17 mouse cellular contexts compared by ENCODE assay signal in the genomic region with DNA sequence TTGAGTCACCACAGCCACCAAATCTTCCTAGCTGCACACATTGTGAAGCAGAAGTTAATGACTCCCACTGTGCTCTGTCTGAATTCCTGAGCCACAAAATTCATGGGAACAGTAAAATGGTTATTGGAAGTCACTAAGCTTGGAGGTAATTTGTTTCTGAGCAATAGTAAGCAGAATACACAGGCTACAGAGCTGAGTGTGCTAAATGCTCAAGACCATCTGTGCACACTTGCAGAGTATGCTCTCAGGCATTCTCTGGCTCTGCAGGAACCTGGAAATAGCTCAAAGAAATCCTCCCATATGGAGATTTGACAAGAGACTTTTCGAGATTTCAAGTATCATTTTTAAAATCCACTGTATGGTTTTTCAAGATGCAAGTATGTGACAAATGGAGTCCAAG. TPM values are rescaled to one million over a fixed set of nuclear protein-coding genes. Genes with fewer than 3 reads are reported as not detected.
A peak's percentile ranks its signal among the peaks of the same experiment; 100 is the strongest.
DNase-seq lines count a peak whose midpoint lies in the region; ATAC-seq lines count a peak whose summit lies in the region.
"Had no signal": no experiment of that assay in that cellular context is flagged by ENCODE, and none has a peak within 500 bp of the region (broad histone marks: within the 10 kb centered on the region; RNA-seq: fewer than 3 reads in every experiment).

No protein-coding gene starts in this region.

- no peaks in the 10 kb centered on the region for H3K27me3 ChIP-seq in neural tube, embryonic 15.5 days (replicated peaks)
- H3K27me3 ChIP-seq: embryonic facial prominence, embryonic 12.5 days; midbrain, embryonic 15.5 days had no signal

- H3K36me3 ChIP-seq in neural tube, embryonic 15.5 days = no peaks in the 10 kb centered on the region
- H3K36me3 ChIP-seq: embryonic facial prominence, embryonic 12.5 days; G1E; midbrain, embryonic 15.5 days had no signal

- ATAC-seq in frontal cortex, adult (ENCODE audit: low TSS enrichment) = peak; percentile 96
- 0 out of 2 replicates have a peak, but pooled peaks have one; percentile 53 for ATAC-seq in neural tube, embryonic 15.5 days (ENCODE audit: low FRiP score)
- ATAC-seq in monocyte, adult 5-6 weeks (replicated peaks; ENCODE audit: insufficient number of reproducible peaks, low FRiP score, low TSS enrichment, poor library complexity, severe bottlenecking) = no peak
- ATAC-seq in CD4-positive, CD25-positive, alpha-beta regulatory T cell, adult 4 months = no peak
- ATAC-seq: inflammation-experienced regulatory T-cells, adult 6 months; midbrain, embryonic 15.5 days had no signal

- no peaks in the 10 kb centered on the region for H3K9me3 ChIP-seq in neural tube, embryonic 15.5 days (replicated peaks)
- H3K9me3 ChIP-seq: embryonic facial prominence, embryonic 12.5 days; G1E; midbrain, embryonic 15.5 days had no signal

- WGBS in neural tube, embryonic 15.5 days = 69% methylated on average over 1 of the region's 1 CpGs

- no peak overlapping the region for H3K4me3 ChIP-seq in neural tube, embryonic 15.5 days (replicated peaks)
- H3K4me3 ChIP-seq: embryonic facial prominence, embryonic 12.5 days; midbrain, embryonic 15.5 days had no signal

- H3K9ac ChIP-seq in neural tube, embryonic 15.5 days (replicated peaks) = no peak overlapping the region
- H3K9ac ChIP-seq: embryonic facial prominence, embryonic 12.5 days; midbrain, embryonic 15.5 days had no signal

- no peak overlapping the region for H3K4me2 ChIP-seq in neural tube, embryonic 15.5 days
- H3K4me2 ChIP-seq: embryonic facial prominence, embryonic 12.5 days; midbrain, embryonic 15.5 days had no signal

- no peak for DNase-seq in frontal cortex, postnatal 14 days (ENCODE audit: low spot score in 2 of 2)
- DNase-seq in neural tube, embryonic 10.5 days (ENCODE audit: extremely low spot score, low spot score) = no peak
- DNase-seq in cerebellum, adult 9-10 months = peak; percentile 64
- peak; percentile 44 for DNase-seq in telencephalon, adult 2 months (ENCODE audit: low read depth, low spot score)
- DNase-seq: adrenal gland, postnatal 25 days; heart, adult 18-20 months; heart, postnatal 14 days; lung, adult 18-20 months; thymus, adult 18-20 months had no signal

- no peak overlapping the region for H3K27ac ChIP-seq in neural tube, embryonic 15.5 days (replicated peaks)
- H3K27ac ChIP-seq: embryonic facial prominence, embryonic 12.5 days; midbrain, embryonic 15.5 days had no signal

- H3K4me1 ChIP-seq in neural tube, embryonic 15.5 days = no peaks in the 10 kb centered on the region
- H3K4me1 ChIP-seq: embryonic facial prominence, embryonic 12.5 days; midbrain, embryonic 15.5 days had no signal

RNA-seq across cellular contexts. Expression of gene Rp2, which starts 31.5 kb away (rescaled TPM):
- polyA plus RNA-seq in neural tube, embryonic 15.5 days (2015; fragmentation: Nextera tagmentation; extraction: Ambion mirVana) = 13.6 and 14.7 TPM in 2 replicates
- total RNA-seq in monocyte, adult 5-6 weeks (2017) = 81.6 to 136 TPM (median 123 TPM) in 3 replicates
- polyA plus RNA-seq in CD4-positive, CD25-positive, alpha-beta regulatory T cell, adult 4 months (2017; shearing (Covaris generic)) = 10 to 100 TPM in 1 of 2 experiments, 1 to 10 TPM in 1; 7.6 to 11.0 TPM

RNA-seq across cellular contexts. Expression of gene Slc9a7, which starts 41.1 kb away (rescaled TPM):
- 12.1 and 14.5 TPM in 2 replicates for polyA plus RNA-seq in neural tube, embryonic 15.5 days (2015; fragmentation: Nextera tagmentation; extraction: Ambion mirVana)
- 12.5 to 61.2 TPM (median 32.6 TPM) in 3 replicates for total RNA-seq in monocyte, adult 5-6 weeks (2017)
- 1 to 10 TPM; 4.7 to 5.7 TPM for polyA plus RNA-seq in CD4-positive, CD25-positive, alpha-beta regulatory T cell, adult 4 months (2017; shearing (Covaris generic))
- total RNA-seq: G1E had no signal
- polyA plus RNA-seq: G1E had no signal

Comparison
In these comparisons a context has a peak if more than half of its experiments do, and no peak if none do; other contexts are left out.
1. ATAC-seq: peak in frontal cortex, adult (single experiment) and neural tube, embryonic 15.5 days (single experiment); none in monocyte, adult 5-6 weeks (single experiment) and CD4-positive, CD25-positive, alpha-beta regulatory T cell, adult 4 months (single experiment).
2. DNase-seq: peak in cerebellum, adult 9-10 months (single experiment) and telencephalon, adult 2 months (single experiment); none in frontal cortex, postnatal 14 days (0 of 2) and neural tube, embryonic 10.5 days (single experiment).